Mouse (Mus musculus) urinary bladder, adult 2 months (tissue): ENCODE results near the gene Gm21292. TPM values are rescaled to one million over a fixed set of nuclear protein-coding genes. Genes with fewer than 3 reads are reported as not detected.
"Not testable (repeated sequence)": the region's sequence is repeated elsewhere in the genome, so short reads cannot be mapped to it uniquely, and the experiment has no call there.

Experiments
- DNase-seq: peaks from one replicate; pipeline ENCODE4 v3.0.0; 2022; ENCODE audit warnings: low spot score
- polyA plus RNA-seq: library from polyadenylated mRNA; depleted of rRNA; stranded (reverse); fragments of >200 nt; gene quantifications from 2 replicates; pipeline ENCODE4 v1.2.3, GENCODE M21; 2012; rRNA removed

The Gm21292 gene
- not detected in 2 replicates for polyA plus RNA-seq

DNA sequence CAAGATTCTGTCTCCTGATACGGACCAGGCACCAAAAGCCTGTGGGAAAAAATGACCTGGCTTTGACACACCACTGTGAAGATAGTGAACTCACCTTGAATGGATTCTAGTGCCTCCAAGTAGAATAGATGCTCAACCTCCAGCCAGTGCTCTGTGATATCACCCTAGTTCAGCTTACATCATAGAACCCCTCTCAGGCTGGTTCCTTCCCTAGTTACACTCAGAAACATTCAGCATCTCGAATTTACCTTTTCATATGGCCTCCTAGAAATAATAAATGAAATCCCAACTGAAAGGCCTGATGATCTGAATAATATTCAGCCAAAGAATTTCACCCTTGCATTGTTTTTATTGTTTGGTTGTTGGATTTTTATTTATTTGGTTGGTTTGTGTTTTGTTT is at the start of gene Gm21292:
Gene Gm21292 (minus strand): TSS at position 101 of the 400 bp plus-strand sequence.
- DNase-seq, result not testable (repeated sequence)

Other genes with a start within 250 kb of the Gm21292 start
- not detected in 2 replicates for gene Gm21721, start 68.3 kb upstream of the Gm21292 start, polyA plus RNA-seq
- not detected in 2 replicates for gene Gm21812, start 213.3 kb upstream of the Gm21292 start, polyA plus RNA-seq